Mouse (Mus musculus) hindlimb bud, embryonic 11.5 days (tissue): ENCODE measurements at regions not wholly inside any gene's neighbourhood (a gene's known extent, or its start where the extent isn't known, plus 50 kb on each side); places are given as distances from the start of the nearest gene placed in this dataset.

ENCODE experiments used
- DNase-seq: peaks from one replicate; pipeline ENCODE4 v3.0.0-alpha.2; 2012; ENCODE audit warnings: low read depth, low spot score; ENCODE audit errors: extremely low spot score

DNA sequence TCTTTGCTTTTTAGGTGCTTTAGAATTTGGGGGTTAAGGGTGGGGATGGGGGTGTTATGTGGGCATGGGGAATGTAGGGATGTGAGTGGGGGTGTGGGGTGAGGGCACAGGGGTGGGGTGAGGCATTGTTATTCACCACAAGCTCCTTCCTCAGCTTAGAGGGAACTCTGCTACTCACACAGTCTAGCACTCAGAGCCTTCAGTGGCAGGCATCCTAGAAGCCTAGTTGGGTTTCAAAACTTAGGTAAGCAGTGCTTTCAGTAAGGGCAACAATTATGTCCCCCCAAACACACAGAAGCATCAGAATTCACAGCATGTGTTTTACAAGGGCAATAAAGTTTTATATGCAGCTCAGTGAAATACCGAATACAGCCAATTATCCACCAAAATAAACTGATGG lies 228.4 kb downstream of the Ttc32 start:
- DNase-seq = no peak

DNA sequence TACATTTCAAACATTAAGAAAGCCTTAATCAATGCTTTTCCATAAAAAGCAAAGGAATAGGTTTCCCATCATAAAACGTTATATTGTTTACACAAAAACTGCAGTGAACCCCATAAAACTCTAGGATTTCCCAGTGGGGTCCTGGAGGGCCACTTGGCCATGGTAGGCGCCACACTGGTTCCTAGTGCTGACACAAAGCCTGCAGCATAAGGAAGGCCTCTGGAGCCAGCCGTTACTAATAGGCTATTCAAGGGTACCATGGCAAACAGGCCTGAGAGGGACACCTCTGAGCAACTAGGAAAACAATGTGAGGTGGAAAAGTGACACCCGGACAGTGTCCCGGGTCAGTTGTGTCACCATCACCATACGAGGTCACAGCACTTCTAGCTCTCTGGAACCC lies 231.9 kb downstream of the Ttc32 start:
- no peak for DNase-seq

DNA sequence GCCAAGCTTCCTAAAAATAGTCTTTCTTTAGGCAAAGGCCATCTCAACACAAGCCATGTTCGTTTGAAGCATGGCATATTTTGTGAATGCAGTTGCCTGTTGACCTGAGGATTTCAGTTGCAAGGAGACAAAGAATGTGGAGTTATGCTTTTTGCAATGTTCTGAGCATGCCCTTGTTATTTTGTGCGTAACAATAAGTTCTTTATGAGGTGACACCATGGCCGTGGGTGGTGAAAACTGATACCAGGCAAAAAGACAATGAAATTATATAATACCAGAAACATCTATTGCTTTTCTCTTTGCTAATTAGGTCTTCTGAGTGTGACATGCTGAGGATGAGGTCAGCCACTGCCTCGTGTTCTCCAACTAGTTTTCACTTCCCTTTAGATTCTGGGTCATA lies 236.4 kb downstream of the Ttc32 start:
- DNase-seq = no peak

DNA sequence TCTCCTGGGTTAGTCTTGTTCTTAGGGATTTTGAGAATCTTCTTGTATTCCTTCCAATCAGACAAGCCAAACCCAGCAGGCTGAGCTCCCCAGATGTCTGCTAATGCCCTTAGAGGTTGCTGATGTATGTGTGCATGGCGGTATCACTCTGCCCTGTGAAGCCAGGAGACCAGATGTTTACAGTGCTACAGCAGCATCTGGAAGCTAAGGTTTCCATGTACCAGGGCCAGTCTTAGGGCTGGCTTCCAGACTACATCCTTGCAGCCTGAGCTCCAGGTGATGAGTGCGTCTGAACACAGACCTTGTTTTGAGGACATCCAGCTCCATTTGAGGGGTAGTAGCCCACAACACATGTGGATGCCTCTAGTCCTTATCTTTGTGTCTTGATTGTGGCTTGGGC lies 241.7 kb downstream of the Ttc32 start:
- DNase-seq = no peak

DNA sequence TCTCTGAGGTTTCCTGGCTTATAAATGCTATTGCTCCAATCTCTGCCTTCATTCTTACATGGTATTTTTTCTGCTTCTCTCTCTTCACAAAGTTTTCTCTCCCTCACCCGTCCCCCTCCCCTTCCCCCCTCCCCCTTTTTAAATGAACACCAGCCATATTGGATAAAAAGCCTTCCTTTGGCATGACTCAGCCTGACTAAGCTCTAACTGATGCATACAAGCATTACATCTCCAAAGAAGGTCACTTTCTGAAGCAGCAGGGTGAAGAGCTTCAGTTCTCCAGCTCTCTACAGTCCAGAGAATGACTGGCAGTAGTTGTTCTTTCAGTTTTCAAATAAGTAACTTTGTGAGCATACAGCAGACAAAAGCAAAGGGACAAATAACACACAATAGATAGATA lies 244.4 kb downstream of the Ttc32 start:
- no peak for DNase-seq

DNA sequence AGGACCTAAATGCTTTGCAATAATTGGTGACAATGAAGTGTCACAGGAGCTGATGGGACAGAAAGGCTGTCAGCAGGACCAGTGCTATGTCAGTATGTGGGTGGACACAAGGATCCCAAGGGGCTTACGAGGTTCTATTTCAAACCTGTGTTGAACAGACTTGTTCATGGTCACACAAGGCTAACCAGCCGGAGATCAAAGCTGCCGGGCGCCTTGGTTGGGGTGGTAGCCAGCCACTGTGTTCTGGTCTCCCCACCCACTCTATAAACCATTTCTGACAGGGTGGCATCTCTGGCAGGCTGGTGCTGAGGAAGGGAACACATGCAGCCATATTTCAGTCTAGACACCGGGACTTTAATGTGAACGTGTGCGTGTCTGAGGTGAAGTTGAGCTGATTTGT lies 245.9 kb downstream of the Ttc32 start:
- no peak for DNase-seq

DNA sequence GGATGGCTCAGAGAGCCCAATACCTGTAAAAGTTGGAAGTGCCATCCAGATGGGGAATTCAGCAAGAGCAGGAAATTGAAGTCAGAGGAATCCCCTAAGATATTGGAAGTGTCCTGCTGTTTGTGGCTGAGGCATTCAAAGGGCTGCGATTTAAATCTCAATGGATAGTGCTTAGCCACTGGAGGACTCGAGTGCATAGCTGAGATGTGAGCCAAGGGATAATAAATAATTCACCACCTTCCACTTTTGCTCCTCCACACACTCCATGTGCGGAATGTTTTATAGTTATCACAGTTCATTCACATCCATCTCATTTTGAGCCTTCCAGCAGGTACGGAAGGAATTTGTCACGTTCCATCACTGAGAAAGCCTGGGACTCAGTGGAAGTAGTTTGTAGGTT lies 248.9 kb downstream of the Ttc32 start:
- no peak for DNase-seq

DNA sequence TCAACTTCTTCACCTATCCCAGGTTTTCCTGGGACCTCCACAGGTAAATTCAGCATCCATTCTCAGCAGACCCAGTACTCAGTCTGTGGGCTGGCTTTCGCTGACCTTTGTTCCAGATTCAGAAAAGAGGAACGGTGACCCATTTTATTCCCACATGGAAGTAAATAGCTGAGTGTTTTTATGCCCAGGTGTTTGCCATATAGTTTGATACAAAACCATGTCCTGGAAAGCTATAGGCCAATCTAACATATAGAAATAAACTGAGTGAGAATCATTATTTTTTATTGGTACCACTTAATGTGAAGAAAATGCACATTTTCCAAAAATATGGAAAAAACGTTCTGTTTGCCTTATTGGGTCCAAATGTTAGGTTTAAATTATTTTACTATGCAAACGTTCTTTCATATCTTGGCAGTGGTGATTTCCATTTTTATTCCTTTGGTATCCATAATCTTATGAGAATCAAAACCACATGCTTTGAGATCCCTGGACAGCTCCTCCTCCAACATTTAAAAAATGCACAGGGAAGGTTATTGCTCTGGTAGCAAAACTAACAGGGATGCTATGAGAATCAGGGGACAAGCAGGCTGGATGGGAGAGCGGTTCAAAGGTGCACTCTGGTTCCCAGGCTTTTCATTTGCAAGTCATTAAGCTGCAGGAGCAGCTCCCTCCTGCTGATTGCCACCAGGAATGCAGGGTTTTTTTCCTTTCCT lies 250.3 kb downstream of the Ttc32 start:
- no peak for DNase-seq

DNA sequence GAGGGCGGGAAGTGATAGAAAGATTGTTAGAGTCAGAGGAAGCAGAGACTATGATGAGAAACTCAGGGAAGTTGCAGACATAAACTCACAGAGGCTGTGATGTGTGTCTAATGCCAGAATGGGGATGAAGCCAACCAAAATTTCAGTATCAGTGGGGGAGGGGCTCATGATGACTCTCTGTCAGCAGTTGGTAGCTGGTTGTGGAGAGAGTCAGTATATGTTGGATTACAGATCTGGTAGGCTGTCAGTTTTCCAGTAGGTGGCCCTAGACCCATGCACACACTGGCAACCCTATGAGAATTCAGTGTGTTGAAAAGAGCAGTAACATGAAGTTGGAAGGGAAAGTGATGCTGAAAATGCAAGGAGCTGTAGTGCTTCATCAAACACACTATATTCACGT lies 257.5 kb downstream of the Ttc32 start:
- no peak for DNase-seq

DNA sequence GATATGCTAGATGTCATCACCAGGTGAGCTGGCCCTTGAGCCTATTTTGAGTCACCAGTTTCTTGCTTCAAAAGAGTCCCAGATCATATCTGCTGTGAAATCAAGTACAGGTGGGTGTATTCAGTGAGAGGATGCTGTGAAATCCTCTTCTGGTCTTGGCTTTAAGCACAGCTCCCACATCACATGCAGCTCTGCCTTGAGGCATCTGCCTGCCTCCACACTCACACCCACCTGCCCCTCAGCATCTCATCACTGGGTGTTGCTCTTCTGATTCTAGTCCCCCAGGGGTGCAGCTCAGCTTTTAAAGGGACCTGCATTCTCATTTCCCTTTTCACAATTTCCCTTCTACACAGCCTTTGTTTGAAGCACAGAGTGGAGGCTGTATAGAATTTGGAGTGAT lies 262.9 kb downstream of the Ttc32 start:
- DNase-seq = no peak

DNA sequence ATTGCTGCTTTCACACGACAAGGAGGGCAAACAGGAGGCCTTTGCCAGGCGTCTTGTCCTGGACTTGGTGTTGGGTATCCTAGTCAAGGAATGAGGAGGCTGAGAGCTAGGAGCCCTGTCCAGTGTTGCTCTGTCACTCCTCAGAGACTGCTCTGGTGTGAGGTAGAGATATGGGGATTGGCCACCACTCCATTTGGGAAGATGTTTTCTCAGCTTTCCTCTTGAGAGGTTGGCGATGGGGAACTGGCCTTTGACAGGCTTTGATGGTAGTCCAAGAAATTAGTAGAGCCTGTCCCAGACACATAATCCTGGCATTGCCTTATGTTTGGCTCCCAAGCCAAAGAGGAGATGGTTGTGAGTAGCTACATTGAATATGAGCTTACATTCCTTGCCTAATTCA lies 265.4 kb downstream of the Ttc32 start:
- DNase-seq = no peak

DNA sequence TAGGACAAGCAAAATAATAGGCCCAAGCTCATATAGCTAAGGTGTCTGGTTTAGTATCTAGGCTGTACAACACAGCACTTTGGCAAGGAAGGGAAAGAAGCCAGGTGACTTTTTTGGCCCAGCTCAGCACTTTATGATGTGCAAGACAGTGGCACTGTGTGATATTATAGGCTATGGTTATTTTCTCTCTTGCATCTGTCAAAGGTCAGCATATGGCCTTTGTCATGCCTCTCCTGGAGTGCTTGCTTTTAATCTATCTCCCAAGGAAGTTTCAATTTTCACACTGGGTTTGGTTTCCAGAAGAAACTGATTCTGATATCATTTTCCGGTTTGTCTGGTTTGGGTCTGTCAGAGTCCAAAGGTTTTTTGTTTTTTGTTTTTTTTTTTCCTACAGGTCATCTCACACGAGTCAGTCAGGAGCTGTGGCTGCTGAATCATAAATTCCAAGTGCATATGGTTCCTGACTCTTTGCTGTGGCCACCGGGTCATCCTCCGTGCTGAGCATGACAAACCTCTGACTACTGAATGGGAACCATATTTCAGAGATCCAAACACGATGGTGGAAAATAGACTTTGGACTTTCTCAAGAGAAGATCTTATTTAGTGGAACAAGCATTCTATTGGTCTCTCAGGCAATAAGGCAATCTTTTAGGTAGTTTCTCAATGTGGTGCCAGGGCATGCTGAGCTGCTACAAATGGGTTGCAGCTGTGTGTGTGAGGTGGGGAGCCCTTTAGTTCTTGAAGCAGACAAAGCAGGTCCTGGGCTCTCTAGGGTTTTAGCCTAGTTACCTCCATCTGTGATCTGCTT lies 269.3 kb downstream of the Ttc32 start:
- DNase-seq = no peak

DNA sequence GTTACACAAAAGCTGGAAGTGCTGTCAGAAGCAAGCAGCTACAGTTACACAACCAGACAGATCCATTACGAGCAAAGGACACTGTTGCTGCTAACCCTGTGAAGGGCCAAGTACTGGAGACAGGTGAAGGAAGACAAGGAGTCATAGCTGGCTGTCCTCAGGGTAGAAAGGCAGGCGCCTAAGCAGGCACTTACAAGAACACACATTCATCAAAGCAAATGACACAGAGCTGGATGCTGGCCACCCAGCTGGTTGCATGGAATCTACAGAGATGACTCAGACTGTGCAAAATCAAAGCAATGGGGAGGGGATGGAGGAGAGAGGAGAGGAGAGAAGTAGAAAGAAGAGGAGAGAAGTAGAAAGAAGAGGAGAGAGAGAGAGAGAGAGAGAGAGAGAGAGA lies 265.8 kb upstream of the Osr1 start:
- DNase-seq = no peak

DNA sequence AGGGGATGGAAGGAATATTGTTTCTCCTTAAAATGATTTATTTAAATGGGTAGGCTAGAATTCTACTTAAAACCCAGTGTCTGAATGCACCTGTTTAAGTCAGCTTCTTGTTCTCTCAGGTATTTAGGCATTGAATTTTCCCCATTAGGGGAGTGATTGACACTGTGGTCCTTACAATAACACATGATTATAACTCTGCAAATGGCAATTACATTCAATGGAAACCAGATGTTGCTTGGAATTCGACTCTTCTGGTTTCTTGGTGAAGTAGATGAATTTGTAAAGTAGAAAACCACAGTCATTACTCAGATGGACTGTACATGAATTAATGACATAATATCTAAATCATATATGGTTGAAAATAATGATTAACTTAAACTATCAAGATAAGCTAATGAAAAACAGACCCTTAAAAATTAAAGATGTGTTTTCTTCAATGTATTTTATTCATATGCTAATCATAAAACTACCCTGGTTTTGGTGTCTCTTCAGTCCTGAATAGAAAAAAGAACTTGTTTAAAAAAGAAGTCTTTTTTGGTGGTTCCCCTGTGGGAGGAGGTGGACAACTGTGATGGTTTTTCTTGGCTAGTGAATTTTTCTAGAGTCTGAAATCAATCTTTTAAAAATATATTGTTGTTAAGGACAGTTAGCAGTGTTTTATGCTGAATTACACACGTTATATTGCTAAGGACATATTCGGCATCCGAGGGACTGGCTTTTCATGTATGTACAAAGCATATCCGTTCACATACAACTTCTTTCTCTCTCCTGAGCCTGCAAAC lies 231.8 kb upstream of the Osr1 start:
- peak; percentile 84 for DNase-seq

DNA sequence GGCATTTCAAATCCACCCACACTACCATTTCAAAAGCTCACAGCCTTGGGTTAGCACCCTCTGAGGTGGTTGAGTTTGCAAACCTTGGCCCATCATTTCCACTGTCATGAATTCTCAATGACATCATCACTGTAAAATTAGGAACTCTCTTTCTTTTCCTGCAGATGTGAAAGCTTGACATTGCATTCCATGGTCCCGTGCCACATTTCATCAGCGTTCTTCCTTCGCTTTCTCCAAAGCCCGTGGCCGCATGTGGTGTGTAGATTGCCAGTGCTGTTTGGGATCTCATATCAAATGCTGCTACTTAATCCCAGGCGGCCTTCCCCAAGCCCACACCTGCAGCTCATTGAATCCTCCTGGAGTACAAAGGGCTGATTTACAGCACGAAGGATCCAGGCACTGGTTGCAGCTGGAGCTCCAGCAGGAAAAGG lies 231.1 kb upstream of the Osr1 start:
- DNase-seq = no peak

DNA sequence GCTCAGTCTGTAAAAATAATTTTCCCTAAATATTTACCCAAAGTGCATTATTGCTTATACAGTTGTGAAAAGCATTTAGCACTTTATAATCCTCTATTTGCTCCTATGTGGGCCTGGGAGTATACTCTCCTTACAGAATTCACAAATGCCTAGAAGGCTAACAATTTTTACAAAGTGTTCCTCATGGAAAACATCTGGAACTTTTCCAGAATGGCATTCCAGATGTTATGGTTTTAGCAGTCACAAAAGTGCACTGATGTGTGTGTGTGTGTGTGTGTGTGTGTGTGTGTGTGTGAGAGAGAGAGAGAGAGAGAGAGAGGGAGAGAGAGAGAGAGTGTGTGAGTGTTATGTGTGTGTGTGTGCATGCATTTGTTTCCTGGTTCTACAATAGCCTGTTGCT lies 229.1 kb upstream of the Osr1 start:
- no peak for DNase-seq

DNA sequence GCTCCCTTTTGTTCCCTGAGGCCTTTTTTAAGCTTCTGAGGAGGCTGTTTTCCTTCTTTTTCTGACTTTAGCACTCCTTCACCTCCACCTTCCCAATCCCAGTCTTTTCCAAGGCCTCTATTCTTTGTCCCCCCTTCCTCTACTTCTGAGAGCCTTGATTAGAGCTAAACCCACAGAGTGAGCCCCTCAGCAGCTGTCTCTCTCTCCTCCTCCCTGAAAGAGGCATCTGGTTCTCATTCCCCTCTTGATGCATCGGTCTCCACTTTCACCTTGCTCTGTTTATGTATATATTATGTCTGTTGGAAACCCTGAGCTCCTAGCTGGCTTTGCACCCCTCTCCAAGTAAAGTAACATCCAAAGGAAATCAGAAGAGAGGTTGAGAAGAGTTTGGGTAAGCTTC lies 224.6 kb upstream of the Osr1 start:
- DNase-seq = no peak

DNA sequence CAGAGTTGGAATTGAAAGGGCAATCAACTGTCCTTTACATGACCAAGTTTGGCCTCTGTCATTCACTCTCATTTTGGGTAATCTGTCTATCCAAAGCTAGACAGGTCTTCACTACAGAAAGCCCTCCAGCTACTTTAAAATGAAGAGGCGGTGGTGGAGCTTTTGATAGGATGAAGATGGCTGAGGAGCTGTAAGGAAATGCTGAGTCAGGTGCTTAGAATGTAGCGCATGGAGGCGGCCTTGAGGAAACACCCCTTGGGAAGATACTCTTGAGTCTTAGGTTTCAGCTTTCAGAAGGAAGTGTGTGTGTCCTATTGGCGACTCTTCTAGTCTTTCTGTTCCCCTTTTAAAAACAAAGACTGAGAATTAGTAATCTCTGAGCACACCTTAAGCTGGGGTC lies 214.4 kb upstream of the Osr1 start:
- no peak for DNase-seq

DNA sequence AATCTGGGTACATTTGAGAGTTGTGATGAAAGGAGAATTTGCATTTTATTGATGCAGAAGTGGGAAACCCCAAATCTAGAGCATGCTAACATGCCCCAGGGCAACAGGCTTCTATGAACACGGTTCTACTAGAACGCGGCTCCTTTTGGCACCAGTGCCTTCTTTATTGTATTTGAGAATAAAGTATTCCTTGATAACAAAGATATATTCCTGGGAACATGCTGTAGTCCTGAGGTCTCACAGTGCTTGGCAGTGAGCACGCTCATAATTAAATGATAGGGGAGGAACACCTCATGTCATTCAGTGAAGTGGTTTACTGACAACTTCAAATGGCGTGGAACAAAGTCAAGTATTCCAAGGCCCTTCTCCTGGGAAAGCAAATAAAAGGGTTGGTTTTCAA lies 212.1 kb upstream of the Osr1 start:
- DNase-seq = no peak

DNA sequence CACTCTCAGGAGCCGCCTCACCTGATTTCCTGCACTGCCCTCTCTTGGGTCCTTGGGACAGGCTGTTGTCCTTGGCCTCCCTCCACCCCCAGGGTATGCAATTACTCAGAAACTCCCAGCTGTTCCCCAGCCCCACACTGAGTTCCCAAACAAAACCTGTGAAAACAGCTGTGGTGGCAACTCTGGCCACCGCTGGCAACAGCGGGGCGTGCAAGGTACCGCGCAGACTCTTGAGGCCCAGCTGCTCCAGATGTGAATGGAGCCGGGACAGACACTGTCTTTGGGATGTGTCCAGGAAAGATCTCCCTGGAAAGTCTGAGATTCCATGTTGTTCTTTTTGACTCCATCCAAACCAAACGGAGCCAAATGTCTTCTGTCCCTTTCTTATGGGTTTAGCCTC lies 211.0 kb upstream of the Osr1 start:
- no peak for DNase-seq

DNA sequence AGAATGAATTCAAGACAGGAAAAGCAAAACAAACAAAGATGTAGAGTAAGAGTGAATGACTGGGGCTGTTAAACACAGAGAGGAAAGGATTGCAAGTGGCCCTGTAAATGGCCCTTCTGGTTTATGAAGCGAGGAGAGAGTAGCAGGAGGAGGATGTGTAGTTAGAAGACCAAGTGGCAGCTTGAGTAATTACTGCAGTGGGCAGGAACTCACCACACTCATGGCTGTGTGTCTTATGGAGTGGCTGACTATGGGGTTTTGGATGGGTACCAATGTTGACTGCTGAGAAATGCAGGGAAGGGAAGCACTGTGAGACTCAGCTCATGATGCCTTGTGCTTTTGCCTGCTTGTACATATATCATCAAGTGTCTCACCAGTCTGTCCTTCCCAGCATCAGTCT lies 204.0 kb upstream of the Osr1 start:
- no peak for DNase-seq

DNA sequence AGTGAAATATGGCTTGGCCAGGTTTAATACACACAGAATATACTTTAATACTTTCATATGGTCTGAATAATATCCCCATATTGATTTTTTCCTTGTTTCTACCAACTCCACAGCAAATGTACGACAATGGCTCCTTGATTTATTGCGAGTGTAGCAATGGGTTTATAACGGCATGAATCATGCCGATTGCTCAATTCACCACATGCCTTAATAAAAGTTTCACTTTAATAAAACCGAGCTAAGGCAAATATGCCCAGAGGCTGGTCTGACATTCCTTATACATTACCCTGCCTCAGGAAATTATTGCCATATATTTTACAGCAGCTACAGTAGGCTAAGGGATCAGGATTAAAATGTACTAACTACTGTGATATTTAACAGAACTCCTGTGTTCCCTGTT lies 201.2 kb upstream of the Osr1 start:
- peak; percentile 56 for DNase-seq
